Mouse (Mus musculus): ENCODE data around the gene Unc13b.

DNA sequence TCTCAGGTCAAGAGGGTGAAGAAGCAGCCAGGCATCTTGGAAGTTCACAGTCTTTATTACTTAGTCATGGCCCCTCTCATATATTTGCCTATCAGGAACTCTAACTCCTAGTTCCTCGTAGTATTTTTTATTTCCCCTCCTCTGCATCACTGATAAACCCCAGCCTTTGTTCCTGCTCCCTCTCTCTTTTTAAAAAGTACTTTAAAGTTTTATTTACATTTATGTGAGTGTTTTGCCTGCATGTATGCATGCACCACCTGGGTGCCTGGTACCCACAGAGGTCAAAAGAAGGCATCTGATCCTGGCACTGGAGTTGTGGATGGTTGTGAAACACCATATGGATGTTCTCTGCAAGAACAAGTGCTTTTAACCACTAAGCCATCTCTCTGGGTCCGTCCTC is 207.4 kb downstream of the Unc13b start:
- no peak for TF ChIP-seq POLR2A (IDR thresholded peaks at IDR 0.05; ENCODE audit: borderline replicate concordance, insufficient read depth, low read length)
- no peak for TF ChIP-seq CTCF (IDR thresholded peaks at IDR 0.05; ENCODE audit: borderline replicate concordance, insufficient read depth, low read depth, low read length)

Data from cerebellum, adult 2 months (tissue).